In the genomic region with DNA sequence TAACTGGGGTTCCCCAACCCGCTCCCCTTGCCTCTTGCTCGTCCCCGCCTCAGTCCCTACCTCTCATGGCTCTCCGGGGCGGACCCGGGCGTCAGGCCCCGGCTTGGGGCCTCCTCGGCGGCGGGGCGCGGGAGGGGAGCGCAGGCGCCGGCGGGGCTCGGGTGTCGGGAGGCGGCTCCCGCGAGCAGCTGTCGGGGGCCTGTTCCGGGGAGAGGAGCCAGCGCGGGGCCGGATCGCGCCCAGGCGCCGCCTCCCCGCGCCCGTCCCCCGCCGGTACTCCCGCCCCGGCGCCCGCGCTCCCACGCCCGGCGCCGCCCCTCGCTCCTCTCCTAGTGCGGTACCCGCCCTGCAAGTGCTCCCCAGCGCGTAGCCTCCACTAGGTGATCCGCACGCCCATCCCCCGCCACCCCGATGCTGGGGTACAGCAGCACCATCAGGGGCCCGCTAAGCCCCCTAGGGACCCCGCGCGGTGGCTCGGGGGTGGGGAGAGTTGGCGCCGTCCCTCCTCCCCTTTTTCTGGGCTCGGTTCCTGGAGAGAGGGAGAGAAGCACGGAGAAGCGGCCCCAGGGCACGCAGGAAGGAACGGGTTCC, we compare ENCODE assay signal across 7 mouse cellular contexts. TPM values are rescaled to one million over a fixed set of nuclear protein-coding genes. Genes with fewer than 3 reads are reported as not detected.
A peak's percentile ranks its signal among the peaks of the same experiment; 100 is the strongest.
DNase-seq lines count a peak whose midpoint lies in the region; ATAC-seq and TF ChIP-seq lines count a peak whose summit lies in the region.

No protein-coding gene starts in this region.

- 0 out of 2 replicates have a peak, but pooled peaks cover 1% of the 10 kb centered on the region for H3K9me3 ChIP-seq in embryonic facial prominence, embryonic 12.5 days
- H3K9me3 ChIP-seq in heart, embryonic 10.5 days: no peaks in the 10 kb centered on the region; the same call in 1 of the 2 replicates
- H3K9me3 ChIP-seq in kidney, embryonic 14.5 days (ENCODE audit: control insufficient read depth, low read length): peaks cover under 1% of the 10 kb centered on the region; the same call in 1 of the 2 replicates
- 0 out of 2 replicates have a peak, but pooled peaks cover 1% of the 10 kb centered on the region for H3K9me3 ChIP-seq in limb, embryonic 14.5 days (ENCODE audit: control insufficient read depth, low read length)
- H3K9me3 ChIP-seq in midbrain, embryonic 16.5 days (replicated peaks; ENCODE audit: control insufficient read depth, low read length, poor library complexity, severe bottlenecking): no peaks in the 10 kb centered on the region
- peaks cover 1% of the 10 kb centered on the region; the same call in 1 of the 2 replicates for H3K9me3 ChIP-seq in stomach, embryonic 16.5 days (replicated peaks; ENCODE audit: control insufficient read depth, low read length)

- DNase-seq in adrenal gland, postnatal 14 days: peak; percentile 88
- DNase-seq in heart, embryonic 10.5 days (ENCODE audit: low spot score): no peak
- peak; percentile 87 for DNase-seq in limb, embryonic 14.5 days (ENCODE audit: low spot score)

- H3K4me1 ChIP-seq in embryonic facial prominence, embryonic 12.5 days: peaks cover 69% of the 10 kb centered on the region
- H3K4me1 ChIP-seq in heart, embryonic 10.5 days: peaks cover 69% of the 10 kb centered on the region
- peaks cover 43% of the 10 kb centered on the region for H3K4me1 ChIP-seq in kidney, embryonic 14.5 days (ENCODE audit: control insufficient read depth, insufficient read depth, low read length)
- H3K4me1 ChIP-seq in limb, embryonic 14.5 days (ENCODE audit: control insufficient read depth, insufficient read depth, low read length): peaks cover 49% of the 10 kb centered on the region
- peaks cover 55% of the 10 kb centered on the region for H3K4me1 ChIP-seq in midbrain, embryonic 16.5 days (ENCODE audit: control insufficient read depth, insufficient read depth, low read length)
- peaks cover 43% of the 10 kb centered on the region for H3K4me1 ChIP-seq in stomach, embryonic 16.5 days (ENCODE audit: control insufficient read depth, insufficient read depth, low read length)

- WGBS in embryonic facial prominence, embryonic 12.5 days: under 1% methylated on average over 49 of the region's 66 CpGs
- 1% methylated on average over 53 of the region's 66 CpGs for WGBS in heart, embryonic 10.5 days
- WGBS in kidney, embryonic 14.5 days: 0% methylated on average over 37 of the region's 66 CpGs
- under 1% methylated on average over 28 of the region's 66 CpGs for WGBS in limb, embryonic 14.5 days
- under 1% methylated on average over 42 of the region's 66 CpGs for WGBS in midbrain, embryonic 16.5 days
- 1% methylated on average over 55 of the region's 66 CpGs for WGBS in stomach, embryonic 16.5 days

- peaks cover 14% of the 10 kb centered on the region for H3K27me3 ChIP-seq in embryonic facial prominence, embryonic 12.5 days
- H3K27me3 ChIP-seq in heart, embryonic 10.5 days (ENCODE audit: insufficient read depth, poor library complexity, severe bottlenecking): peaks cover 52% of the 10 kb centered on the region
- H3K27me3 ChIP-seq in kidney, embryonic 14.5 days (ENCODE audit: control insufficient read depth, insufficient read depth, low read length): no peaks in the 10 kb centered on the region
- H3K27me3 ChIP-seq in limb, embryonic 14.5 days (ENCODE audit: control insufficient read depth, insufficient read depth, low read length): no peaks in the 10 kb centered on the region; the same call in 1 of the 2 replicates
- H3K27me3 ChIP-seq in midbrain, embryonic 16.5 days (ENCODE audit: control insufficient read depth, insufficient read depth, low read depth, low read length): no peaks in the 10 kb centered on the region
- H3K27me3 ChIP-seq in stomach, embryonic 16.5 days (ENCODE audit: control insufficient read depth, insufficient read depth, low read length): no peaks in the 10 kb centered on the region

- peak overlapping the region; percentile 64 for H3K4me2 ChIP-seq in embryonic facial prominence, embryonic 12.5 days (replicated peaks)
- H3K4me2 ChIP-seq in kidney, embryonic 14.5 days (replicated peaks; ENCODE audit: low read depth, low read length): peak overlapping the region; percentile 48
- peak overlapping the region; percentile 83 for H3K4me2 ChIP-seq in limb, embryonic 14.5 days (replicated peaks; ENCODE audit: low read depth, low read length, severe bottlenecking)
- peak overlapping the region; percentile 94 for H3K4me2 ChIP-seq in midbrain, embryonic 16.5 days (ENCODE audit: low read length)
- peak overlapping the region; percentile 72 for H3K4me2 ChIP-seq in stomach, embryonic 16.5 days (ENCODE audit: low read depth, low read length)

- peak overlapping the region; percentile 56 for H3K4me3 ChIP-seq in embryonic facial prominence, embryonic 12.5 days
- H3K4me3 ChIP-seq in heart, embryonic 10.5 days: peak overlapping the region; percentile 87
- H3K4me3 ChIP-seq in kidney, embryonic 14.5 days (ENCODE audit: low read length): peak overlapping the region; percentile 66
- peak overlapping the region; percentile 68 for H3K4me3 ChIP-seq in limb, embryonic 14.5 days (replicated peaks; ENCODE audit: low read length)
- peak overlapping the region; percentile 68 for H3K4me3 ChIP-seq in midbrain, embryonic 16.5 days (ENCODE audit: low read depth, low read length)
- peak overlapping the region; percentile 74 for H3K4me3 ChIP-seq in stomach, embryonic 16.5 days (replicated peaks; ENCODE audit: low read length)

- 0 out of 2 replicates have a peak, but pooled peaks have one; percentile 1 for TF ChIP-seq POLR2A in limb, embryonic 14.5 days (IDR thresholded peaks at IDR 0.05; ENCODE audit: borderline replicate concordance, extremely low read depth, insufficient read depth, insufficient read length)

- H3K27ac ChIP-seq in embryonic facial prominence, embryonic 12.5 days: peak overlapping the region; percentile 87
- peak overlapping the region; percentile 96 for H3K27ac ChIP-seq in heart, embryonic 10.5 days
- H3K27ac ChIP-seq in kidney, embryonic 14.5 days (ENCODE audit: low read depth, low read length): peak overlapping the region; percentile 93
- peak overlapping the region; percentile 90 for H3K27ac ChIP-seq in limb, embryonic 14.5 days (replicated peaks; ENCODE audit: low read depth, low read length)
- peak overlapping the region; percentile 98 for H3K27ac ChIP-seq in midbrain, embryonic 16.5 days (ENCODE audit: low read length)
- H3K27ac ChIP-seq in stomach, embryonic 16.5 days (ENCODE audit: low read length): peak overlapping the region; percentile 100

- H3K36me3 ChIP-seq in embryonic facial prominence, embryonic 12.5 days: peaks cover 4% of the 10 kb centered on the region; the same call in 1 of the 2 replicates
- H3K36me3 ChIP-seq in heart, embryonic 10.5 days: peaks cover 15% of the 10 kb centered on the region
- peaks cover 3% of the 10 kb centered on the region; the same call in 1 of the 2 replicates for H3K36me3 ChIP-seq in kidney, embryonic 14.5 days (ENCODE audit: control insufficient read depth, insufficient read depth, low read length)
- peaks cover 2% of the 10 kb centered on the region; the same call in 1 of the 2 replicates for H3K36me3 ChIP-seq in limb, embryonic 14.5 days (ENCODE audit: control insufficient read depth, insufficient read depth, low read length)
- H3K36me3 ChIP-seq in midbrain, embryonic 16.5 days (ENCODE audit: control insufficient read depth, insufficient read depth, low read length): no peaks in the 10 kb centered on the region
- H3K36me3 ChIP-seq in stomach, embryonic 16.5 days (ENCODE audit: control insufficient read depth, insufficient read depth, low read length): peaks cover 5% of the 10 kb centered on the region

- peak overlapping the region; percentile 72 for H3K9ac ChIP-seq in embryonic facial prominence, embryonic 12.5 days
- H3K9ac ChIP-seq in kidney, embryonic 14.5 days (ENCODE audit: low read depth, low read length): peak overlapping the region; percentile 65
- H3K9ac ChIP-seq in limb, embryonic 14.5 days (ENCODE audit: low read depth, low read length, severe bottlenecking): peak overlapping the region; percentile 73
- peak overlapping the region; percentile 95 for H3K9ac ChIP-seq in midbrain, embryonic 16.5 days (ENCODE audit: low read depth, low read length)
- peak overlapping the region; percentile 89 for H3K9ac ChIP-seq in stomach, embryonic 16.5 days (ENCODE audit: low read length)

- ATAC-seq in embryonic facial prominence, embryonic 12.5 days (ENCODE audit: insufficient number of reproducible peaks, insufficient read depth, low FRiP score, low TSS enrichment): peak; percentile 70
- ATAC-seq in kidney, embryonic 14.5 days (ENCODE audit: low FRiP score, low TSS enrichment): peak; percentile 65
- peak; percentile 62 for ATAC-seq in limb, embryonic 14.5 days (ENCODE audit: low FRiP score, low read depth)
- ATAC-seq in midbrain, embryonic 16.5 days: peak; percentile 50
- peak; percentile 83 for ATAC-seq in stomach, embryonic 16.5 days (ENCODE audit: insufficient read depth, low FRiP score)

RNA-seq across cellular contexts. Expression of gene Ddr1, which starts 4.0 kb away (rescaled TPM):
- total RNA-seq in adrenal gland, postnatal 14 days (2021): 36.3 and 36.4 TPM in 2 replicates
- polyA plus RNA-seq in embryonic facial prominence, embryonic 12.5 days (2016; fragmentation: Nextera tagmentation; extraction: Ambion mirVana): 62.6 and 63.0 TPM in 2 replicates
- 109 and 158 TPM in 2 replicates for polyA plus RNA-seq in heart, embryonic 10.5 days (2016; fragmentation: Nextera tagmentation; extraction: Ambion mirVana)
- polyA plus RNA-seq in kidney, embryonic 14.5 days (2014; fragmentation: Nextera tagmentation; extraction: Ambion mirVana): 34.6 and 52.0 TPM in 2 replicates
- 49.4 and 60.1 TPM in 2 replicates for polyA plus RNA-seq in limb, embryonic 14.5 days (2012; rRNA removed)
- polyA plus RNA-seq in limb, embryonic 14.5 days (2014; fragmentation: Nextera tagmentation; extraction: Ambion mirVana): 56.7 and 58.2 TPM in 2 replicates
- polyA plus RNA-seq in midbrain, embryonic 16.5 days (2015; fragmentation: Nextera tagmentation; extraction: Ambion mirVana): 87.8 and 103 TPM in 2 replicates
- polyA plus RNA-seq in stomach, embryonic 16.5 days (2015; fragmentation: Nextera tagmentation; extraction: Ambion mirVana): 81.5 and 86.5 TPM in 2 replicates

RNA-seq across cellular contexts. Expression of gene Gtf2h4, which starts 26.9 kb away (rescaled TPM):
- 24.3 and 24.7 TPM in 2 replicates for total RNA-seq in adrenal gland, postnatal 14 days (2021)
- 48.6 and 51.5 TPM in 2 replicates for polyA plus RNA-seq in embryonic facial prominence, embryonic 12.5 days (2016; fragmentation: Nextera tagmentation; extraction: Ambion mirVana)
- polyA plus RNA-seq in heart, embryonic 10.5 days (2016; fragmentation: Nextera tagmentation; extraction: Ambion mirVana): 34.7 and 43.5 TPM in 2 replicates
- polyA plus RNA-seq in kidney, embryonic 14.5 days (2014; fragmentation: Nextera tagmentation; extraction: Ambion mirVana): 50.7 and 56.7 TPM in 2 replicates
- polyA plus RNA-seq in limb, embryonic 14.5 days (2012; rRNA removed): 43.0 and 52.0 TPM in 2 replicates
- 40.7 and 44.9 TPM in 2 replicates for polyA plus RNA-seq in limb, embryonic 14.5 days (2014; fragmentation: Nextera tagmentation; extraction: Ambion mirVana)
- polyA plus RNA-seq in midbrain, embryonic 16.5 days (2015; fragmentation: Nextera tagmentation; extraction: Ambion mirVana): 26.5 and 27.3 TPM in 2 replicates
- polyA plus RNA-seq in stomach, embryonic 16.5 days (2015; fragmentation: Nextera tagmentation; extraction: Ambion mirVana): 38.6 and 41.5 TPM in 2 replicates

RNA-seq across cellular contexts. Expression of gene Vars2, which starts 33.1 kb away (rescaled TPM):
- total RNA-seq in adrenal gland, postnatal 14 days (2021): 49.6 and 52.0 TPM in 2 replicates
- 18.5 and 23.6 TPM in 2 replicates for polyA plus RNA-seq in embryonic facial prominence, embryonic 12.5 days (2016; fragmentation: Nextera tagmentation; extraction: Ambion mirVana)
- 17.5 and 18.6 TPM in 2 replicates for polyA plus RNA-seq in heart, embryonic 10.5 days (2016; fragmentation: Nextera tagmentation; extraction: Ambion mirVana)
- 9.5 and 16.8 TPM in 2 replicates for polyA plus RNA-seq in kidney, embryonic 14.5 days (2014; fragmentation: Nextera tagmentation; extraction: Ambion mirVana)
- 35.4 and 47.8 TPM in 2 replicates for polyA plus RNA-seq in limb, embryonic 14.5 days (2012; rRNA removed)
- polyA plus RNA-seq in limb, embryonic 14.5 days (2014; fragmentation: Nextera tagmentation; extraction: Ambion mirVana): 14.8 and 18.7 TPM in 2 replicates
- 15.1 and 15.3 TPM in 2 replicates for polyA plus RNA-seq in midbrain, embryonic 16.5 days (2015; fragmentation: Nextera tagmentation; extraction: Ambion mirVana)
- 17.2 and 17.4 TPM in 2 replicates for polyA plus RNA-seq in stomach, embryonic 16.5 days (2015; fragmentation: Nextera tagmentation; extraction: Ambion mirVana)

RNA-seq across cellular contexts. Expression of gene Mucl3, which starts 57.0 kb away (rescaled TPM):
- not detected in 2 replicates for total RNA-seq in adrenal gland, postnatal 14 days (2021)
- polyA plus RNA-seq in embryonic facial prominence, embryonic 12.5 days (2016; fragmentation: Nextera tagmentation; extraction: Ambion mirVana): 0.08 and 0.11 TPM in 2 replicates
- 0.52 and 0.60 TPM in 2 replicates for polyA plus RNA-seq in heart, embryonic 10.5 days (2016; fragmentation: Nextera tagmentation; extraction: Ambion mirVana)
- 0.15 and 0.24 TPM in 2 replicates for polyA plus RNA-seq in kidney, embryonic 14.5 days (2014; fragmentation: Nextera tagmentation; extraction: Ambion mirVana)
- polyA plus RNA-seq in limb, embryonic 14.5 days (2012; rRNA removed): 0.13 and 0.30 TPM in 2 replicates
- polyA plus RNA-seq in limb, embryonic 14.5 days (2014; fragmentation: Nextera tagmentation; extraction: Ambion mirVana): 0.22 TPM in 1 of 2 replicates, not detected in the other
- polyA plus RNA-seq in midbrain, embryonic 16.5 days (2015; fragmentation: Nextera tagmentation; extraction: Ambion mirVana): 0.07 and 0.14 TPM in 2 replicates
- 71.0 and 145 TPM in 2 replicates for polyA plus RNA-seq in stomach, embryonic 16.5 days (2015; fragmentation: Nextera tagmentation; extraction: Ambion mirVana)
